Mouse (Mus musculus) left cerebral cortex, postnatal 36 days (tissue): Measurements from ENCODE around the gene Tmem263. TPM values are rescaled to one million over a fixed set of nuclear protein-coding genes. Genes with fewer than 3 reads are reported as not detected.

Experiments used
- DNase-seq, 2 experiments: peaks; one replicate each; pipeline ENCODE4 v3.0.0; 2021 to 2022; ENCODE audit warnings: low spot score in 2 of 2, mixed read lengths in 1 of 2
- intact Hi-C: fragments of 180-260 bp; cut with DNase I; formaldehyde crosslinking; loops from one replicate; pipeline ENCODE4 v1.15.1; 2025
- total RNA-seq, 2 experiments: library from RNA; stranded (reverse); gene quantifications; 2 replicates each; pipeline ENCODE4 v1.2.3; 2021

The Tmem263 gene
- 10 to 100 TPM; 34.5 to 39.8 TPM for total RNA-seq

- intact Hi-C loops, result loop anchor here (5.0 to 10.0 kb wide), 2 partner anchors 185 to 458 kb away; partner anchors contain the start of gene Ric8b
- DNase-seq, result peak; percentile 74 to 76
Measured at GRCm38 (mm10) chr10:85102247-85103084, at the start of gene Tmem263, which contains the start of gene Fhl4. TSS of gene Tmem263 (plus strand) at chr10:85102627. TSS of gene Fhl4 (minus strand) at chr10:85102495.

DNA sequence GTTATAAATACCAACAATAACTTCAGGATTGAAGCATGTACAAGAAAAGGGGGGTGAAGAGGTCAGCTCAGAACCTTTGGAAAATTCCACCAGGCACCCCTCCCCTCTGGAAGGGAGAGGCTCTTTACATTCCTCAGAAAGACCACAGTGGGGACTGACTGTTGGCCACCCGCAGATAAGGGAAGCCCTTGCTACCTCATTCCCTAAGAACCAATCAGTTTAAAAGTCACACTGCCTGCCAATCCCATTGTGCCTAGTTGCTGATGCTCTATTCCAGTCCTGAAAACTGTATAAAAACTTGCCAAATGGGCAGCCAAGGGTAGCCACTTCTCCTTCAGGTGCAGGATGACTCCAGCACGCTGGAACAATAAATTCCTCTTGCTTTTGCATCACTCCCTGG is 47.6 kb upstream of the Tmem263 start:
- no peak for DNase-seq
- intact Hi-C loops, result no loop called here

GRCm38 (mm10) chr10:85071605-85072152 is 30.7 kb upstream of the Tmem263 start:
- intact Hi-C loops, result no loop called here
- DNase-seq, result no peak

GRCm38 (mm10) chr10:85101841-85102240 is 586 bp upstream of the Tmem263 start:
- intact Hi-C loops, result loop anchor here (5.0 to 10.0 kb wide), 2 partner anchors 185 to 457 kb away; partner anchors contain the start of gene Ric8b
- no peak for DNase-seq

GRCm38 (mm10) chr10:85103085-85103885 is 858 bp downstream of the Tmem263 start:
- intact Hi-C loops, result loop anchor here (5.0 to 10.0 kb wide), 2 partner anchors 186 to 458 kb away; partner anchors contain the start of gene Ric8b
- DNase-seq, result peak; percentile 28 to 50

- intact Hi-C loops, result no loop called here
- no peak for DNase-seq
Measured at GRCm38 (mm10) chr10:85114409-85114808, 12.0 kb downstream of the Tmem263 start.

DNA sequence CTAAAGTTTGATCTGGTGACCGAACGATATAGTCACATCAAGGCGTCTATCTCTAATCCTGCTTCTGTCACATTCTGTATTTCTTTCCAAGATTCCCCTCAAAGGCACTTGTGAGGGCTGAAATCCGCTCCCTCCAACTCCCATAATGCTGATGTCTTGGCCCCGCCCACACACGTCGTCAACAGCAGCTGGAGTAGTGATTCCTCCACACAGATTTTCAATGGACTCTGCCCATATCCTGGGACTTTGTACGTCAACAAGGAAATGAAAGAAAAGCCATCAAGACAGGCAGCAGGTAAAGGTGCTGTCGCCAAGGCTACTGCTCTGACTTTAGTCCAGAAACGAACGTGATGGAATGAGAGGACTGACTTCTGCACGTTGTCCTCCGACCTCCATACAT is 22.8 kb downstream of the Tmem263 start:
- no peak for DNase-seq
- intact Hi-C loops, result no loop called here

- peak; percentile 92 to 94 for DNase-seq
- intact Hi-C loops, result no loop called here
Measured at GRCm38 (mm10) chr10:85127395-85128287, 25.2 kb downstream of the Tmem263 start, which contains the start of gene Mterf2. TSS of gene Mterf2 (minus strand) at chr10:85128027.

DNA sequence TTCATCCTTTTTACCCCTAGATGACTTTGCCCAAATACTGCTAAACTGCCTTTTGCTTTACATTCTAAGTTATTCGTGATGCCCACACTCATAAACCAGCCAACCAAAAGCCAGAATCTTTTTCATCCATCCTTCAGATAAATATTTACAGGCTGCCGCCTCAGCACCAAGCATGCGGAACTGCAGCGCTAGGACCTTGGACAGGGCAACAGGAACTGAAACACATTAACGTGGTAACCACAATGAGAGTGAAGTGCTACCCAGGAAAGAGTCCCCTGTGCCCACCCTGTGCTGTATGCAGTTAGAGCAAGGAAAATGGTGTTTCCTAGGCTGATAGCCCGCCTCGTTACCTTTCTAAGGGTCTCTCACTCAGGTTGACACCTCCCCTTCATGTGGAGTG is 26.0 kb downstream of the Tmem263 start:
- DNase-seq, result no peak
- intact Hi-C loops, result no loop called here

DNA sequence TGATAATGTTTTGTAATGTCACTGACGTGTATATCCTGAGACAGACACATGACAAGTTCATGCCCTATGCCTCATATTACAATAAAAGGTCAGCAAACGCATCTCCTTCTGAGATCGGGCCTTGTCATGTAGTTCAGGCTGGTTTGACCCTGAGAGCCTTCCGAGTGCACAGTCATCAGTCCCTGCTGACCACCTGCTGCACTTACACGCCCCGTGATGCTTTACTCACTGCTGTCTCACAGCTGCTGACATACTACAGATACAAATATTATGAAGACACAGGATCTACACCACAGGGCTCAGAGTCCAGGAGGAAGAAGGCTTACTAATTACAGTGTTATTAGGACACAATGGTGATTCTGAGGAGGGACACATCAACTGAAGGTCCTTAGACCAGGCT is 34.1 kb downstream of the Tmem263 start:
- DNase-seq, result no peak
- intact Hi-C loops, result no loop called here

- no peak for DNase-seq
Measured at GRCm38 (mm10) chr10:85141465-85141864, 39.0 kb downstream of the Tmem263 start.

DNA sequence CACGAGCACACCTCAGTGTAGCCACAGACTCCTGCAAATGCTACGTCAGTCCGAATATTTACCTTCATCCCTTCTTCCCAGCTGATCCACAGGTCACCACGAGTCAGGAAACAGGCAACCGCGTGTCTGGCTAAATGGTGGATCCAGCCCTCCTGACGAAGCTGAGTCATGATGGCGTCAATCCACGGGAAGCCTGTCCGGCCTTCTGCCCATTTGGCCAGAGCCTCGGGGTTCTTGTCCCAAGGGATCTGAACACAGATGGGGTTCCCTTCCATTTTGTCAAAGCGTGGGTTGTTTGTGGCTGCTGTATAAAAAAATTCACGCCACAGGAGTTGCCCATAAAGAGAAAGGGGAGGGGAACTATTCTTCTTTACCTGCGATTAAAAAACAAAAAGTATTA is 43.9 kb downstream of the Tmem263 start:
- no peak for DNase-seq
- intact Hi-C loops, result no loop called here

More at GRCm38 (mm10) chr10:85141465-85141864, 39.0 kb downstream of the Tmem263 start:
- intact Hi-C loops, result no loop called here

- no peak for DNase-seq
- intact Hi-C loops, result no loop called here
Measured at GRCm38 (mm10) chr10:85149226-85149625, 46.8 kb downstream of the Tmem263 start.

DNA sequence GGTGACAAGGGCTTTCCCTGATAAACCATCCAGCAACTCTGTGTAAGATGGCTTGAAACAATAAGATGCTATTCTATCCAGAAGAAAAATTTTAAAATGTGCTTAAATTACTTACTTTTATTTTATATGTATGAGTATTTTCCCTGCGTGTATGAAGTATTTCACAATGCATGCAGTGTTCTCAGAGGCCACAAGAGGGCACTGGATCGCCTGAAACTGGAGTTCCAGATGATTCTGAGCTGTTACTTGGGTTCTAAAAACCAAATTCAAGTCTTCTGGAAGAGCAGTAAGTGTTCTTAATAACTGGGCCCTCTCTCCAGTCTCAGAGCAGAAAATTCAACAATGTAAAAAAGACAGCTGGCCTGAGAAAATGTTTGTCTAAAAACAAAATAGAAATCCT is 51.8 kb downstream of the Tmem263 start:
- intact Hi-C loops, result no loop called here

GRCm38 (mm10) chr10:85157451-85157850 is 55.0 kb downstream of the Tmem263 start:
- intact Hi-C loops, result no loop called here
- no peak for DNase-seq

More for the DNA sequence above, 51.8 kb downstream of the Tmem263 start:
- DNase-seq, result peak; percentile 33 to 61

- no peak for DNase-seq
- intact Hi-C loops, result no loop called here
Measured at GRCm38 (mm10) chr10:85159989-85160619, 57.7 kb downstream of the Tmem263 start.

DNA sequence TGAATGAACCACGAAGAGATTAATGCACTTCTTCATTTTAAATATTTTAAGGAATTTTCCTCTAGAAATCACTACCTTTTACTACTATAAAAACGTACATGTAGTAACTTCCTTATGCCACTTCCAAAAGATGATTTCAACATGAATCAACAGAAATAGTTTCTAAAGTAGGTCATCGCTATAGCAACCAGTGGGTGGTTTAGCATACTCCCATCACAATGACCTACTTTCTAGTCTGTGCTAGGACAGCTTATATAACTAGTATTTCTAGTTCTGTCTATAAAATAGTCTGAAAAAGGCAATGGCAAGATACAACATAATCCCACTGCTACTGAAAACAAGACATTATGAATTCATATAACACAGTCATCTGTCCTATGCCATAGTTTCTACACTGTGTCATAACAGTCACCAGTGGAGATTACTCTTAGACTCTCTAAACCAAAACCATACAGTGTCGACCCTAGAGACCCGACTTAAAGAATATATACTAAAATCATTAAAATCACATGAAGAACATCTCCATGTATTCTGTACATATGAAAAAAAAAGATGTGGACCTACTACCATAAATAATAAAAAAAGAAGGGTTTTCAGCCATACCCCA is 59.4 kb downstream of the Tmem263 start:
- intact Hi-C loops, result no loop called here
- no peak for DNase-seq

GRCm38 (mm10) chr10:85164791-85165190 is 62.4 kb downstream of the Tmem263 start:
- no peak for DNase-seq
- intact Hi-C loops, result no loop called here
